Mouse (Mus musculus): ENCODE measurements at regions not wholly inside any gene's neighbourhood (a gene's known extent, or its start where the extent isn't known, plus 50 kb on each side); places are given as distances from the start of the nearest gene placed in this dataset.
"Not testable (repeated sequence)": the region's sequence is repeated elsewhere in the genome, so short reads cannot be mapped to it uniquely, and the experiment has no call there.

GRCm38 (mm10) chr1:185923723-185924122 lies 193.4 kb downstream of the Lyplal1 start:
- DNase-seq: no peak
- intact Hi-C loops (cut with DNase I): no loop called here

DNA sequence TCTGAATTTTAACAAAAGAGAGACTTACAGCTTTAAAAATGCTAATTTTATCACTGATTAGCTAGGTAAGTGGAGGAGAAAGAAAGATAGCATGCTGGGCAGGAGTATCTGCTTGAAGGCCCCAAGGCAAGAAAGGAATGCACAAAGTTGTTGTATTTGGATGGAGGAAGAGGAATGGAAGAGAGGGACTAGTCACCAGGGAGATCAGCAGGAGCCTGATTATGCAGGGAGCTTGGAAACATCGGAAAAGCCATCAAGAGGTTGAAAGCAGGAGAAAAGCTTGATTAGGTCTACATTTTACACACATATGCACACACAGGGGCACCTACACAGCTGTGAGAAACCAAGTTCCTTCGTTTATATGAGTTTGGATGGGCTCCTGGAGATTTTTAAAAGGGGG lies 188.1 kb downstream of the Lyplal1 start:
- DNase-seq: no peak

DNA sequence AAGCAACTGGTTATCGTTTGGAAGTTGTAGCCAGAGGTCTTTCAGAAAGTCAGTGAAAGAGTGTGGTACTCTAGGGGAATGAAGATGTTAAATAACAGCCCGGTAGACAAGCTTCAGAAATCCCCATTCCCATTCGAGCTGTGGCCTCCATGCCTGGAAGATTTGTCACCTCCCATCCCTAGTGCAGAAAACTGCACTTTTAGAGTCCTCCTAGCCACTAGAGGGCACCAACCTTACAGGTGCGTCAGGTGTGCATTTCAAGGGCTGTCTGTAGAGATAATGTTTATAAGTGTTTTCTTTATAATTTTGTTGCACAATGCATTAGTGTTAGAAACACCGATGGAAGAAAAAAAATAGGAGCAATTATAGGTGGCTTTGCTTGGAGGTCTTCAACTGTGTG lies 187.3 kb downstream of the Lyplal1 start:
- DNase-seq: no peak
- intact Hi-C loops (cut with DNase I): no loop called here

More for the DNA sequence above, 188.1 kb downstream of the Lyplal1 start:
- intact Hi-C loops (cut with DNase I): no loop called here

- no peak for DNase-seq
- intact Hi-C loops (cut with DNase I): no loop called here
These were observed 183.5 kb downstream of the Lyplal1 start for GRCm38 (mm10) chr1:185933623-185934022.

DNA sequence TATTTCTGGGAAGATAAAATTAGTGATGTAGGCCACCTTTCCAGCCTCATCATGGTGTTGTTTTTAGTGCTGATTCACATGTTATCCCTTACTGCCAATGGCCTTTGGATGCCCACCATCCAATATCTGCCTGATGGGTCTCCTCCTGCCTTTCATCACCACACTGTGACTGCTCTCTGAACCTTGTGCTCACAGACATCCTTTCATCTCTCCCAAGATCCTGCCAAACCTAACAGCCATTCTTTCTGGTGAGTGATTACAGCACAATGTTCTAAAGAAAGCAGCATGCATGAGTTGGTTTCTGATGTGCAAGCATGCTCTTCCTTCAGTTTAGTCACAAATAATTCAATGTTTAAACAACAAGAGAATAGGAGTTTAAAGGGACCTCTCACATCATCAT lies 180.1 kb downstream of the Lyplal1 start:
- DNase-seq: no peak
- intact Hi-C loops (cut with DNase I): no loop called here

DNA sequence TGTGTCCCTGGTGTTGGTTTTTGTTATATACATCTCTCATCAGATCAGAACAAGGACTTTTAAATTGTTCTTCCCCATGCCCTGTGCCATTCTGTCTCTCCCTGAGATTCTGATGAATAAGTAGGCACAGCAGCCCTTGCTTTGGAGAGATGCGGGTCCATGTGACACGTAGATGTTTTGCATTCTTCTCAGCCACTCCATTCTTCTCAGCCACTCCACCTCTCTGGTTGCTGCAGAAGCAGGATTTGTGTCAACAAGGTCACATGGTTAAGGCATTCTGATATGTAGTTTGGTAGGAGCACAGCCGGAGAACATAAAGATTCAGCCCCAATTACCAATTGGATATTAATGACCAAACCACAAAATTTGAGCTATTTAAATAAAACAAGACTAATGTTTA lies 177.2 kb downstream of the Lyplal1 start:
- no peak for DNase-seq
- intact Hi-C loops (cut with DNase I): no loop called here

GRCm38 (mm10) chr1:185940511-185940910 lies 176.6 kb downstream of the Lyplal1 start:
- no peak for DNase-seq
- intact Hi-C loops (cut with DNase I): no loop called here

DNA sequence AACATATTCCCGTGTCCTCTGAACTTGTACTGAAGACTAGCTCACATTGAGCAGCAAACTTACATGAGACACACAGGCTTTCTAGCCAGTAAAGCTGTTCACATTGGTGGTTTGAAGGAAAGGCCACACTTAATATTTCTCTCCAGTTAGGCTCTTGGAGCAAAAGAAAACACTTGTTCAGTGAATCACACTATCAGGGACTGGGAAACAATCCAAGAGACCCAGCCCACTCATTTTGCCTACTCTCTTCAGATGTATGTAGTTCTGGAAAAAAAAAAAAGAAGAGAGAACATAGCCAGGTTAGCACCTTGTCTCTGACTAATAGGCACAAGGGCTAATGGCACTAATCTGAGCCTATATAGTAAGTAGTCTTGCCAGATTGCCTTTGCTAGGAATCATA lies 165.9 kb downstream of the Lyplal1 start:
- DNase-seq: no peak
- intact Hi-C loops (cut with DNase I): no loop called here

DNA sequence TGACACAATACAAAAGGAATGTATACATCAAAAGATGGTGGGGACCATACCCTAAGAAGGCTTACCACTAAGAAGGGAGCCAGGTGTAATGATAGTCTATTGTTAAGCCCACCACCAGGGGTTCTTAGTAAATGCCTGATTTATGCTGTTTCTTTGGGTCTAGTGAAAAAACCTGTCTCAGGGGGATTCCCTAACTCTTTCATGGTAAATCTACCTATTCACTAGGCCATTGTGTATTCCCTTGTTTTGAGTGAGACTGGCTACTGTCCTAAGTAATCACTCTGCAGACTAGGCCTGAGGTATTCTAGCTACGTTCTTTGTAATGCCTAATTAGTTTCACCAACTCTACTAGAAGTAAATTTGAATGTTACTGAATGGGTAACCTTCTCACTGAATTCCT lies 161.3 kb downstream of the Lyplal1 start:
- DNase-seq; intact Hi-C loops (cut with DNase I): not testable (repeated sequence)

DNA sequence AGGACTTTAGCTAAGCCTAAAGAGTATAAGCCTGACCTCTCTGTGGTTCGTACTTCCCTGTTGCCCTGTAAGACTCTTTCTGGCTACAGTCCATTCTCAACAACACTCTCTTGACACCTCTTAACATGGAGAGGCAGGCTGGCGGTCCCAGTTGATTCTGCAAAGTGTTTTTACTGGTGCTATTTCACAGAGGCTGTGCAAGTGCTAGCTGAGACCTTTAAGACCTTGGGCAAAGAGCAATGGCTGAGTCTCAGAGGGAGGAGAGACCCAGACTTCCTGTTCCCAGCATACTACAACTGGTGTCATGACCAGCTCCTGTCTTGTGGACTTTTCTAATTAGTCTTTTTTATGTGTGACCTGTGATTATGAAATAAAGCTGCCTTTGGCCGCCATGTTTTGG lies 159.6 kb downstream of the Lyplal1 start:
- intact Hi-C loops (cut with DNase I): no loop called here
- DNase-seq: no peak

GRCm38 (mm10) chr1:185958276-185958675 lies 158.8 kb downstream of the Lyplal1 start:
- intact Hi-C loops (cut with DNase I): no loop called here

DNA sequence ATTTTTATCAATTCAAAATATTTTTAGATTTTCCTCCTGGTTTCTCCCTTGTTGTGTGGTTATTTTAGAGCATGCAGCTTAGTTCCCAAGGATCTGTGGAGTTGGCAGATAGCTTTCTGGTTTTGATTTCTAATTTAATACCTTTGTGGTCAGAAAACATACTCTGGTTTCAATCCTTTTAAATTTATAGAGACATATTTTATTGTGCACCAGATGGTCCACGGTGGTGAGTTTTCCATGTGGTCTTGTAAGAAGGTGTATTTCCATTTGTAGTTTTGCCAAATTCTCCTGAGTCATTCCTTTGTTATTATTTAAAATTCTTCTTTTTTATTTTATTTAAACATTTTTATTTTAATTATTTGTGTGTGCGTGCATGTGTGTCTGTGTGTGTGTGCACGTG lies 154.5 kb downstream of the Lyplal1 start:
- intact Hi-C loops (cut with DNase I): no loop called here
- no peak for DNase-seq

More at GRCm38 (mm10) chr1:185958276-185958675, 158.8 kb downstream of the Lyplal1 start:
- no peak for DNase-seq

GRCm38 (mm10) chr1:185963773-185964172 lies 153.3 kb downstream of the Lyplal1 start:
- intact Hi-C loops (cut with DNase I): no loop called here
- no peak for DNase-seq

- intact Hi-C loops (cut with DNase I): no loop called here
- no peak for DNase-seq
These were observed 152.7 kb downstream of the Lyplal1 start for GRCm38 (mm10) chr1:185964426-185964825.

DNA sequence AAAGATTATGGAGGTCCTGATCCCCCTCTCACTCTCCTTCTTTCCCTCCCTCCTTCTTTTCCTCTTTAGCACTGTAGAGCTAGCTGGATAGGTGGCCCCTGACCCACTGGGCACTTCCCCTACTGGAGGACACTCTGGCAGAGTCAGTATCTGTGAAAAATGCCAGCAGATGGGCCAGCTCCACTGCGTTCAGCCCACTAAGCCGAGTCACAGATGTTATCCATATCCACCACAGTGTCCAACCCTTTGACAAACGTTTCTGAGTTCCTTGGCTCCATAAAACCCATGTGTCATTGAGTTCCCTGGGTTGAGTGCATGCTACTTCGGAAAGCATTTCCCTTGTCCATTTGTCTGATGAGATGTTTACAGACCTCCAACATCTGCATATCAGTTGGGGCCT lies 149.9 kb downstream of the Lyplal1 start:
- intact Hi-C loops (cut with DNase I): no loop called here
- no peak for DNase-seq

DNA sequence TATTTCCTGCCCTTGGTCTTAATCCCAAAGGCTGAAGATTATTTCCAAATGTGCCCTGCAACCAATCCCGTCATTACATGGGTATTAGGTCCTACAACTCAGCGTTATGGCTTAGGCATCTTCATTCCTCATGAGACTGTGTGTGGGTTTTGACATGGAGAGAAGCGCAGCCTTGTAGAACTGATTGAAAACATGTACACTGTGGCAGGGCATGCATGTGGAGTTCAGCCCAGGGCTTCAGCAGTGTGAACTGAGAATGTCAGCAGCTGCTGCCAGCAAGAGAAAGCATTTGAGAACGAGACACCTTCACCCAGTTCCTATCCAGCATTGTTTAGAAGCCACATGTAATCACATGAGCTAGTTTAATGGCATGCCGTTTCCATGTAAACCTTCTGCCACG lies 149.3 kb downstream of the Lyplal1 start:
- DNase-seq: no peak
- intact Hi-C loops (cut with DNase I): no loop called here

- intact Hi-C loops (cut with DNase I): no loop called here
- no peak for DNase-seq
These were observed 148.5 kb downstream of the Lyplal1 start for GRCm38 (mm10) chr1:185968642-185969041.

DNA sequence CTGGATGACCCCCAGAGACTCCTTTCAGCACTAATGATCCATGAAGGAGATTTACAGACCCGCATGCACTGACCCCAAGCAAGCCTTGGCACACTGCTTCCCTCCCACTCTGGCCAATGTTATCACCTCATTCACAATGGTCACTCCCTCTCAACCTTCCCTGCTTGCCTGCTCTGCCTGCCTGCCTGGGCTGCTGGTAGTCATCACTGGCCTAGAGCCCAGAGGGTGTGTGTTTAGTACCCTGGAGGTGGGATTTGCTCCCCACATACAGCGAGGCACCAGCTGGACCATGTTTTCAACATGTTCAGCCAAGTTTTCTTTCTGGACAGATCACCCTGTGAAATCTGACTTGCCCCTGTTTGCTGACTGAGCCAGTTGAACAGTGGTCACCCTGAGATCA lies 147.9 kb downstream of the Lyplal1 start:
- DNase-seq: peak; percentile 19 to 20

DNA sequence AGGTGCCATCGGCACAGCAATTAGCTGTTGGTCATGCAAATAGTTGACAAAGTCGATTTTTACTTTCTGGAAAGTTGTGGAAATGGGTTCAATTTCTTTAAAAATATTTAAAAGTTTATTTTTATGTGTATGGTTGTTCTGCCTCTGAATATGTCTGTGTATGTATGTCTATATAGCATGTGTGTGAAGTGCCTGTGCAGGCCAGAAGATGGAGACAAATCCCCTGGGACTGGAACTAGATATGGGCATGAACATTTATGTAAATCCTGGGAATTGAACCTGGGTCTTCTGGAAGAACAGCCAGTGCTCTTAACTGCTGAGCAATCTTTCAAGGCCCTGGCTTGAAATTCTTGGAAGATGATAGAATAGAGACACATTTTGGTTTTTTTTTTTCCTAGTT lies 140.0 kb downstream of the Lyplal1 start:
- no peak for DNase-seq
- intact Hi-C loops (cut with DNase I): no loop called here

More for the DNA sequence above, 147.9 kb downstream of the Lyplal1 start:
- intact Hi-C loops (cut with DNase I): no loop called here

GRCm38 (mm10) chr1:185989432-185989831 lies 127.7 kb downstream of the Lyplal1 start:
- intact Hi-C loops (cut with DNase I): no loop called here
- no peak for DNase-seq

DNA sequence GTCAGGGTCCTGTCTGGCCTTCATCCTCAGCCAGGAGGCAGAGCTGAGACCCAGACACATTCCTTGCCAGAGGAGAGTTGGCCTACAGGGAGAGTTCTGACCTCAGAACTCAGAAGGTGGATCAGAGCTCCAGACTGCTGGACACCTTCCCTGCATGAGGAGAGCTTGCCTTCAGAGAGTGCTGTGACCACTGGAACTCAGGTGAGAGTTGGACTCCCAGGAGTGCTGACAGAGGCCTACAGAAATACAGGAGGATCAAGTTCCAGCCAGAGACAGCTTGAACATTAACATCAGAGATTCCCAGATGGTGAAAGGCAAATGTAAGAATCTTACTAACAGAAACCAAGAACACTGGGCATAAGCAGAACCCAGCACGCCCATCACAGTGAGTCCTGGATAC lies 117.0 kb downstream of the Lyplal1 start:
- DNase-seq; intact Hi-C loops (cut with DNase I): not testable (repeated sequence)

GRCm38 (mm10) chr1:186013413-186013812 lies 103.7 kb downstream of the Lyplal1 start:
- intact Hi-C loops (cut with DNase I): loop anchor here (10.0 kb wide), 1 partner anchor 701 kb away; no protein-coding TSS in a partner anchor
- no peak for DNase-seq

- no peak for DNase-seq
- intact Hi-C loops (cut with DNase I): loop anchor here (10.0 kb wide), 1 partner anchor 701 kb away; no protein-coding TSS in a partner anchor
These were observed 102.9 kb downstream of the Lyplal1 start for GRCm38 (mm10) chr1:186014166-186014565.

All from heart, postnatal 10 days (tissue).